Mouse (Mus musculus): ENCODE results near the gene Acoxl.

GRCm38 (mm10) chr2:127923077-127923680 is 84.5 kb downstream of the Acoxl start:
- no peak for TF ChIP-seq POLR2A (IDR thresholded peaks at IDR 0.05; ENCODE audit: low read depth, low read length)
- no peak for TF ChIP-seq CTCF (IDR thresholded peaks at IDR 0.05; ENCODE audit: borderline replicate concordance, insufficient read depth, low read length)
